Mouse (Mus musculus): ENCODE data around the gene Nsun5.

DNA sequence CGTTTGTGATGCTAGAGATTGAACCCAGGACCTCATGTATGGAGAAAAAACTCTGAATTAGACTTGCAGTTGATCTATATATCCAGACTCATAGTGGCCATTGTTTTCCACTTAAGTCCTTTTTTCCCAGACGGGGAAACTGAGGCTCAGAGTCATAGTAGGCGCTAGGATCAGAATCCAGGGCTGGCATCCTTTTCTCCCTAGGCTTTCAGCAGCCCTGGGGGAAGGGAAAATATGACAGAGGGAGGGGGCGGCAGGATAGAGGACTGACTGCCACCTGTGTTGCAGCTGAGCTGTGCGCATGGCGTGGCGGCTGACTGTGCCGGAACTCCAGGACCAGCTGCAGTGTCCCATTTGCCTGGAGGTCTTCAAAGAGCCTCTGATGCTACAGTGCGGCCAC lies 16.8 kb upstream of the Nsun5 start, which contains the start of gene Trim50:
- TF ChIP-seq CTCF (IDR thresholded peaks at IDR 0.05; ENCODE audit: extremely low read depth, insufficient read depth, low read length) (no peak), POLR2A (IDR thresholded peaks at IDR 0.05; ENCODE audit: extremely low read depth, insufficient read depth, low read length) (no peak)
